Mouse (Mus musculus) bone marrow macrophage, adult 2 months (primary cell): Measurements from ENCODE around the gene Sertad3. TPM values are rescaled to one million over a fixed set of nuclear protein-coding genes. Genes with fewer than 3 reads are reported as not detected.
A peak's percentile ranks its signal among the peaks of the same experiment; 100 is the strongest.

Experiments used
- H3K27ac ChIP-seq: 2 replicates; pipeline ENCODE4 v1.5.1; 2012; ENCODE audit warnings: low read depth, low read length; ENCODE audit not compliant: insufficient read depth
- H3K4me1 ChIP-seq: 2 replicates; pipeline ENCODE4 v1.6.1; 2012; ENCODE audit warnings: low read length; ENCODE audit not compliant: control insufficient read depth, insufficient read depth
- H3K4me3 ChIP-seq: 2 replicates; pipeline ENCODE4 v1.5.1; 2012; ENCODE audit warnings: mild to moderate bottlenecking, low read length, moderate library complexity; ENCODE audit not compliant: insufficient read depth
- CTCF ChIP-seq: IDR thresholded peaks from 2 replicates; pipeline ENCODE4 v1.5.1; 2012; ENCODE audit warnings: low read depth, mild to moderate bottlenecking, low read length, moderate library complexity
- POLR2A ChIP-seq: IDR thresholded peaks from 2 replicates; pipeline ENCODE4 v1.6.1; 2012; ENCODE audit warnings: mild to moderate bottlenecking, low read depth, low read length, borderline replicate concordance
- polyA plus RNA-seq: library from polyadenylated mRNA; stranded (reverse); fragments of >200 nt; gene quantifications from 2 replicates; pipeline ENCODE4 v1.2.4, GENCODE M21; 2012; ENCODE audit not compliant: missing spikeins, insufficient read depth, insufficient read length

Sertad3 gene
- polyA plus RNA-seq, 1 experiment = 19.5 TPM

DNA sequence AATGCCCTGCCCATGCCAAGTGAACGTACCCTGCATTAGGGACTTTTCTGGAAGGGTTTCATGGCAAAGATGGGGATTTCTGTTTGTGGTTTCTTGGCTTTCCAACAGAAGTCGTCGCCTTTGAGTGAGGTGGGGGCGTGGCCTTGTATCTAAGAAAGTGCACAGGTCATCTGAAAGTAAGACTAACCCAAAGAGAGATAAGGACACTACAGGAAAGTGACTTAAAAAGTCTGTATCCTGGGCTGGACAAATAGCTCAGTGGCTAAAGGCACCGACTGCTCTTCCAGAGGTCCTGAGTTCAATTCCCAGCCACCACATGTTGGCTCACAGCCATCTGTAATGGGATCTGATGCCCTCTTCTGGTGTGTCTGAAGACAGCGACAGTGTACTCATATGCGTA, 5.0 kb downstream of the Sertad3 start:
- no peak overlapping the region for H3K4me3 ChIP-seq
- no peak overlapping the region for H3K27ac ChIP-seq
- H3K4me1 ChIP-seq = peaks cover 26% of the 10 kb centered on the region
- TF ChIP-seq CTCF (no peak), POLR2A (no peak)

DNA sequence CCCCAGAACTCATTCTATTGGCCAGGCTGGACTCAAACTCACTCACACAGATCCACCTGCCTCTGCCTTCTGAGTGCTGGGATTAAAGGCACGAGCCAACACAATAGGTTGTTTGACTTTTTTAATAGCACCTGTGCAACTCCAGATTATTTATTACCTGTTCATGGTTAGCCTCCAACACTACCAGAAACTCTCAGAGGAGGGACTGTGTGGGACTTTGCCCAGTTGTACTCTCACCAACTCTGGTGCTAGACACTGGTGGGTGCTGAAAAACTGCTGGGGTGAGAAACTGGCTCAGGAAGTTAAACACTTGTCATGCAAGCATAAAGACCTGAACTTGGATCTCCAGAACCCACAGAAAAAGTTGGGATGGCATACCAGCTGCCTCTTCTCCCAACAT, 6.2 kb downstream of the Sertad3 start:
- TF ChIP-seq POLR2A (no peak), CTCF (no peak)
- Histone ChIP-seq H3K4me1 (peaks cover 28% of the 10 kb centered on the region), H3K27ac (no peak overlapping the region), H3K4me3 (no peak overlapping the region)

DNA sequence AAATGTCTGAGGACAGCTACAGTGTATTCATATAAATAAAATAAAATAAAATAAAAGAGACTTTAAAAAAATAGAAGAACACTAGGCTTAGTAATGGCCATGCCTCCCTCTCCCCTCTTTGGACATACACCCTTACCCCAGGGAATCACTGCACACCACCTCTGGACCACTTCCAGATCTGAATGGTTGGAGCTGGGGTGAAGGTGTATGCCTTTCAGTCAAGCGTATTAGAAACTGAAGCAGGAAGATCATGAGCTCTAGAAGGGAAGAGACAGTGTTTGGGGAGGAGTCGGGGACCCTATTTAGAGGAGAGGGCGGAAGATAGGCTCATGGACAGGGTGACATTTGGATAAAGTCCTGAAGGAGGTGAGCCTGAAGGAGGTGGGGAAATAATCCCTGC, 6.9 kb downstream of the Sertad3 start:
- Histone ChIP-seq H3K4me1 (peaks cover 26% of the 10 kb centered on the region), H3K27ac (no peak overlapping the region), H3K4me3 (no peak overlapping the region)
- TF ChIP-seq CTCF = no peak
- no peak for TF ChIP-seq POLR2A

DNA sequence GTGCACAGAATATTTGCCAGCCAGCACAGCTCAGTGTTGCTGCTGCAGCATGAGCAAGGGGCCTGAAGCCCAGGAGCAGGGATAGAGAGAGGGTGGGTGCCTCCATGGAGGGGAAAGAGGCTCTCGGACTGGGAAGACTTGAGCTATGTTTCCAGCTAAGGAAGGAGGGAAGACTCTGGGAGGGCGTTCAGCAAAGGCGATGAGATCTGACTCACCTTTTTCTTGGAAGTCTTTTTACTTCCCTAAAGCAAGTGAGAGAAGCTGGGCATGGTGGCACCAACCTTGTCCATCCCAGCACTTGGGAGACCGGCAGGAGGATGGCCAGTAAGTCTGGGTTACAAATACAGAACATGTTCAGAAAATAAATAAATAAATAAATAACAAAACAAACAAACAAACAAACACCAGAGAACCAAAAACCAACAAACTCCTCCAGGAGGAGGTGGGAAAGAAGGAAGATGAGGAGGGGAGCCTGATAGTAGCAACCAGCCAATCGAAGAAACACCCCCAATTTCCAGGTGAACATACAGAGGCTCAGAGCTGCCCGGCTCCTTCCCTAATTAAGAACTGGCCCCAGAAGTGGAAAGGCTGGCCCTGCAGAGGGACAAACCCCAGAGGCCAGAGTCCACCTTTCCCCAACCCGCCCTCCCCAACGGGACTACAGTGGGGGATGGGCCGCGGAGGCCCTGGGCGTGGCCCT, 7.5 kb downstream of the Sertad3 start:
- H3K27ac ChIP-seq = peak overlapping the region; percentile 45; the same call in 1 of the 2 replicates
- H3K4me1 ChIP-seq = peaks cover 26% of the 10 kb centered on the region
- TF ChIP-seq CTCF = no peak
- no peak for TF ChIP-seq POLR2A
- H3K4me3 ChIP-seq = peak overlapping the region; percentile 59

DNA sequence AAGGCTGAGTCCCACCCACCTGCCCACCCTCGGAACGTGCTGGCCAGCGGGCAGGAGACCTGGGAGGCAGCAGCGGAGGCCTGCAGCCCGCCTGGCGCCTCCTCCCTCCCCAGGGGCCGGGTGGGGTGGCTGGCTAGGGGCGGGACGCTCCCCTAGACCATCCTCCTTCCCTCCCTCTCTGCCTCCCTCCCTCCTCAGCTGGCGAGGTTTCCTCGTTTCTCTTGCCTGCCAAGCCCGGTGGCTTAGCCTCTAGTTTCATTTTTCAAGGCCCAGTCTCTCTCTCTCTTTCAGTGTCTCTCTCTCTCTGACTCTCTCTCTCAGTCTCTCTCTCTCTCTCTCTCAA, 8.0 kb downstream of the Sertad3 start:
- H3K27ac ChIP-seq = peak overlapping the region; percentile 47; the same call in 1 of the 2 replicates
- no peak for TF ChIP-seq POLR2A
- TF ChIP-seq CTCF = no peak
- H3K4me1 ChIP-seq = peaks cover 26% of the 10 kb centered on the region

DNA sequence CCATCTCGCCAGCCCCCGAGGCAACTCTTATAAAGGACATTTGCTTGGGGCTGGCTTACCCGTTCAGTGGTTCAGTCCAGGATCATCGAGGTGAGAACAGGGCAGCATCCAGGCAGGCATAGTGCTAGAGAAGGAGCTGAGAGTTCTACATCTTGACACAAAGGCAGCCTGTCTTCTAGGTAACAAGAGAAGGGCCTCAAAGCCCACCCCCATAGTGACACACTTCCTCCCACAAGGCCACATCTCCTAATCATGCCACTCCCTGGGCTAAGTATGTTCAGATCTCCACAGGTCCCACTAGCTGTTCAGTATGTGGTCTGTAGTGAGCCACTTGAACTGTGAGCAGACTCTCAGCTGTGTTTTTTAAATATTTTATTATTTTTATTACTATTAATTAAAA, 10.3 kb downstream of the Sertad3 start:
- Histone ChIP-seq H3K4me3 (no peak overlapping the region), H3K4me1 (peaks cover 34% of the 10 kb centered on the region), H3K27ac (no peak overlapping the region)
- TF ChIP-seq CTCF = no peak

More for the DNA sequence above, 8.0 kb downstream of the Sertad3 start:
- peak overlapping the region; percentile 59 for H3K4me3 ChIP-seq

DNA sequence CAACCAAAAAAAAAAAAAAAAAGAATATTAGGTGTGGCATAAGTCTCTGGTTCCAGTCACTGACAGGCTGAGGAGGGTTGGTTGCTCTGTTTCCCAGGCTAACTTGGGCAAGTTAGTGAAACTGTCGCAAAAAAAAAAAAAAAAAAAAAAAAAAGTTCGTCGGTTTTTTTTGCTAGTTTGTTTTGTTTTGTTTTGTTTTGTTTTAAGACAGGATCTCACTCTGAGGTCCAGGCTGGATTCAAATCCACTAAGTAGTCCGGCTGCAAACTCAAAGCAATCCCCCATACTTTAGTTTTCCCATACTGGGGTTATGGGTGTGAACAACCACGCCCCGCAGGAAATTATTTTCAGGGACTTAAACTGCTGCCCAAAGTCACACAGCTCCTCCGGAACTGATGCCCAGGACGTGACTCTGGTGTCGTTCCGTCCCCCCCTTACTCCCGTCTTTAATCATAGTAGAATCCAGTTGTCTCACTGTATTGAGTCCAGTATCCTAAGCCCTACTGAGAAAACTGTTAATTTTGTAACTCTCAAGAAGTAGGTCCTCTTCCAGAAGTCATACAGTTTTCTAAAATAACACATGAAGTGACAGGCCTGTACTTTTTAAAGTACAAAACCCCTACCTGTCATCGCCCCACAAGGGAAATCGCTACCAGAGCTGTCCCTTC, 12.7 kb downstream of the Sertad3 start:
- TF ChIP-seq CTCF = no peak
- TF ChIP-seq POLR2A = no peak
- Histone ChIP-seq H3K4me1 (peaks cover 42% of the 10 kb centered on the region), H3K4me3 (peak overlapping the region; percentile 74), H3K27ac (peak overlapping the region; percentile 68)

DNA sequence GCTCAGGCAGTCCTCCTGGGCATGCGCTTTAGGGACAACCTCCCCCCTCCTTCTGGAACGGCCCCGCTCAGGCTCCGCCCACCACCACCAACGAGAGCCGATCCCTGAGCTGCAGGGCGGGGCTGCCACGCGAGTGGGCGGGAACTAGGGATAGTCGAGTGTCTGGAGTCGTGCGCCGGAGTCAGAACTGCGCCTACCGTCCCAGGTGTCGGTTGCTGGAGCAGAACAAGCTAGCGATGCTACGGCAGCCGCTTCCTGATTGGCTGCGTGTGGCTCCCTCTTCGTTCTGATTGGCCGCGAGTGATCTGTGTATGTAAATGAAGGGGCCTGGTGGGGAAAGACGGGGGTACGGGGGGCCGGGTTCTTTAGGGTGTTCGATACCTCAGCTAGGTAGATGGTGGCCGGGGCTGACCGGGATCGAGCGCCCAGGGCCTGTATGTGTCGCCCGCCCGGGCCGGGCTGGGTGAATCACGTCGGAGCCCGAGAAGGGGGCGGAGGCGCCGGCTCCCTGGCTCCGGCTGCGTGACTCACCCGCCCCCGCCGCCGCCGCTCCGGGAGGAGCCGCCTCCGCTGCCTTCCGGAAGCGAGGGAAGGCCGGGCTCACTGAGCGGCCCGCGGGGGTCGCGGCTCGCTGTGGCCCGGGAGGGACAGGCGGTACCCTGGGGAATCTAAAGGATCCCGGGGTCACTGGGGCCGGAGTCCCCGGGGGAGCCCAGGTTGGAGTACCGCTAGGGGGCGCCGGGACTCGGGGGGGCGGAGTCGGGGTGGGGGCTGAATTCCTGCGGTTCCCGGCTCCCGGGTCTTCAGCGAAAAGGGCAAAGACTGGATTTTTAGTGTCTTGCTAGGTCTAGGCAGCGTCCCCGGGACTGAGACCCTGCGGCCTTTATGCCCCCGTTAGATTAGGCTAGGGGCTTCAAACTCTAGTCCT, 13.5 kb downstream of the Sertad3 start, which contains the start of gene Sertad1:
TSS of gene Sertad1 (plus strand) at position 141 of the 928 bp plus-strand sequence.
- Histone ChIP-seq H3K27ac (peak within 1 kb of the TSS; percentile 85), H3K4me1 (peaks cover 43% of the 10 kb centered on the region)
- peak; percentile 73 for TF ChIP-seq CTCF
- peak; percentile 90 for TF ChIP-seq POLR2A

DNA sequence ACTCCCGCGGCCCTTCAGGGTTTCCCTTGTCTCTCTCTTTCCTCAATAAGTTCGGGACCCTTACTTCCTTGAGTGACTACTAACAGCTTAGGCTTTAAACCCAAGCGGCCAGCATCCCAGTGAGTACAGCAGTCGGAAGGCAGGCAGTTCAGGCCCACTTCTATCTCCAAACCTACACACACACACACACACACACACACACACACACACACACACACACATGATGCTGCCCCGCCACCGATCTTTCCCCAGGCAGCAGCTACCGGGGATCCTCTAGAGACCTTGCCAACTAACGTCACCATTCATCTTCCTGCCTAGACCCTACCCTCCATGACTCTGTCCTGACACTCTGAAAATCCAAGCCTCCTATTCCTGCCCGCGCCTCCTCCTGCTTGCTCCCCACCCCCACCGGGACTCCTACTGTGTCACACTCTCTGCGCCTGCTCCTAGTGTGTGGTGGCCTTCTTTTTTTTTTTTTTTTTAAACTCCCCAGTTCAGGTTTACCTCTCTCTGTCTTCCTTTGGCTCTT, 14.2 kb downstream of the Sertad3 start:
- H3K27ac ChIP-seq = peak overlapping the region; percentile 85
- H3K4me1 ChIP-seq = peaks cover 41% of the 10 kb centered on the region

More for the DNA sequence above, 13.5 kb downstream of the Sertad3 start, which contains the start of gene Sertad1:
- peak within 1 kb of the TSS; percentile 74 for H3K4me3 ChIP-seq

More for the DNA sequence above, 14.2 kb downstream of the Sertad3 start:
- H3K4me3 ChIP-seq = peak overlapping the region; percentile 74
- TF ChIP-seq CTCF (no peak), POLR2A (no peak)
